Mouse (Mus musculus) kidney, embryonic 16.5 days (tissue): ENCODE data around the gene Lenep. TPM values are rescaled to one million over a fixed set of nuclear protein-coding genes. Genes with fewer than 3 reads are reported as not detected.

ENCODE experiments used
- ATAC-seq: fragments of 200-750 bp; cut with Nextera tagmentation; 2 replicates; pipeline ENCODE4 v1.8.0; 2017; ENCODE audit warnings: moderate TSS enrichment; ENCODE audit not compliant: low FRiP score, low TSS enrichment
- H3K27ac ChIP-seq: fragments of 300-500 bp; sonication (generic); 2 replicates; pipeline ENCODE4 v1.5.1; 2014; ENCODE audit warnings: low read length
- H3K27me3 ChIP-seq: fragments of 300-500 bp; sonication (generic); 2 replicates; pipeline ENCODE4 v1.6.1; 2014; ENCODE audit warnings: low read length, control low read depth, mixed read lengths; ENCODE audit not compliant: insufficient read depth
- H3K36me3 ChIP-seq: fragments of 300-500 bp; sonication (generic); 2 replicates; pipeline ENCODE4 v1.6.1; 2014; ENCODE audit warnings: low read length, control low read depth, mixed read lengths; ENCODE audit not compliant: insufficient read depth
- H3K4me1 ChIP-seq: fragments of 300-500 bp; sonication (generic); 2 replicates; pipeline ENCODE4 v1.6.1; 2014; ENCODE audit warnings: low read length, control low read depth, mixed read lengths; ENCODE audit not compliant: insufficient read depth
- H3K4me2 ChIP-seq: fragments of 300-500 bp; sonication (generic); replicated peaks from 2 replicates; pipeline ENCODE4 v1.6.1; 2014; ENCODE audit warnings: low read depth, low read length
- H3K4me3 ChIP-seq: fragments of 300-500 bp; sonication (generic); 2 replicates; pipeline ENCODE4 v1.5.1; 2014; ENCODE audit warnings: mild to moderate bottlenecking, low read length
- H3K9ac ChIP-seq: fragments of 300-500 bp; sonication (generic); replicated peaks from 2 replicates; pipeline ENCODE4 v1.6.1; 2014; ENCODE audit warnings: low read length
- H3K9me3 ChIP-seq: fragments of 300-500 bp; sonication (generic); 2 replicates; pipeline ENCODE4 v1.6.1; 2016; ENCODE audit warnings: low read length, control low read depth
- WGBS: fragments of 180-500 bp; shearing (Covaris S2); extraction: QIAGEN DNeasy Blood & Tissue Kit; methylation state at CpG from one replicate; pipeline ENCODE4 v1.1.7; 2014; 5-methylcytosine and 5-hydroxymethylcytosine counted together
- polyA plus RNA-seq: library from polyadenylated mRNA; unstranded; fragments of >200 nt; fragmentation: Nextera tagmentation; extraction: Ambion mirVana; gene quantifications from 2 replicates; pipeline ENCODE4 v1.2.1, GENCODE M21; 2015

Lenep gene
- polyA plus RNA-seq, 1 experiment from 2014 or later, result 1.3 TPM

- ATAC-seq, result no peak
- H3K4me1 ChIP-seq, result peaks cover 59% of the 10 kb centered on the region
- no peaks in the 10 kb centered on the region for H3K9me3 ChIP-seq
- H3K27me3 ChIP-seq, result no peaks in the 10 kb centered on the region
- no peak overlapping the region for H3K4me2 ChIP-seq
- no peak overlapping the region for H3K4me3 ChIP-seq
- whole genome bisulfite sequencing, result 82% methylated on average over 11 of the region's 11 CpGs
- no peaks in the 10 kb centered on the region for H3K36me3 ChIP-seq
- H3K9ac ChIP-seq, result no peak overlapping the region
- H3K27ac ChIP-seq, result no peak overlapping the region
These were observed 14.3 kb downstream of the Lenep start for GRCm38 (mm10) chr3:89388134-89388881.

- Histone ChIP-seq H3K4me3 (no peak overlapping the region), H3K4me1 (peaks cover 59% of the 10 kb centered on the region), H3K4me2 (0 out of 2 replicates have a peak overlapping the region, but pooled peaks have one; percentile 4), H3K9me3 (no peaks in the 10 kb centered on the region), H3K27me3 (no peaks in the 10 kb centered on the region), H3K9ac (peak overlapping the region; percentile 4; the same call in 1 of the 2 replicates), H3K27ac (no peak overlapping the region), H3K36me3 (no peaks in the 10 kb centered on the region)
- ATAC-seq, result no peak
- WGBS, result 79% methylated on average over 11 of the region's 11 CpGs
These were observed 15.0 kb downstream of the Lenep start for GRCm38 (mm10) chr3:89387632-89388031.

GRCm38 (mm10) chr3:89386438-89387420 is 15.9 kb downstream of the Lenep start:
- Histone ChIP-seq H3K4me1 (peaks cover 50% of the 10 kb centered on the region), H3K36me3 (no peaks in the 10 kb centered on the region), H3K9me3 (no peaks in the 10 kb centered on the region), H3K27me3 (no peaks in the 10 kb centered on the region), H3K4me3 (no peak overlapping the region), H3K27ac (no peak overlapping the region), H3K9ac (peak overlapping the region; percentile 4; the same call in 1 of the 2 replicates), H3K4me2 (0 out of 2 replicates have a peak overlapping the region, but pooled peaks have one; percentile 4)
- ATAC-seq, result no peak
- WGBS, result 53% methylated on average over 17 of the region's 17 CpGs

GRCm38 (mm10) chr3:89385451-89385850 is 17.1 kb downstream of the Lenep start:
- 50% methylated on average over 7 of the region's 11 CpGs for WGBS
- Histone ChIP-seq H3K4me1 (peaks cover 37% of the 10 kb centered on the region), H3K27ac (no peak overlapping the region), H3K4me3 (no peak overlapping the region), H3K4me2 (no peak overlapping the region), H3K9me3 (no peaks in the 10 kb centered on the region), H3K27me3 (no peaks in the 10 kb centered on the region), H3K9ac (no peak overlapping the region), H3K36me3 (peaks cover 7% of the 10 kb centered on the region; the same call in 1 of the 2 replicates)
- no peak for ATAC-seq

GRCm38 (mm10) chr3:89384331-89385076 is 18.1 kb downstream of the Lenep start:
- Histone ChIP-seq H3K4me3 (no peak overlapping the region), H3K36me3 (peaks cover 9% of the 10 kb centered on the region; the same call in 1 of the 2 replicates), H3K27me3 (no peaks in the 10 kb centered on the region), H3K9me3 (no peaks in the 10 kb centered on the region), H3K27ac (no peak overlapping the region), H3K4me1 (peaks cover 29% of the 10 kb centered on the region), H3K4me2 (no peak overlapping the region), H3K9ac (no peak overlapping the region)
- WGBS, result 77% methylated on average over 10 of the region's 12 CpGs
- ATAC-seq, result no peak

- WGBS, result 87% methylated on average over 5 of the region's 5 CpGs
- Histone ChIP-seq H3K9me3 (no peaks in the 10 kb centered on the region), H3K4me1 (peaks cover 34% of the 10 kb centered on the region), H3K4me2 (no peak overlapping the region), H3K36me3 (peaks cover 12% of the 10 kb centered on the region; the same call in 1 of the 2 replicates), H3K9ac (no peak overlapping the region), H3K4me3 (no peak overlapping the region), H3K27ac (no peak overlapping the region), H3K27me3 (no peaks in the 10 kb centered on the region)
- no peak for ATAC-seq
These were observed 18.8 kb downstream of the Lenep start for GRCm38 (mm10) chr3:89383651-89384255.

- no peak for ATAC-seq
- Histone ChIP-seq H3K4me1 (peaks cover 38% of the 10 kb centered on the region), H3K4me2 (no peak overlapping the region), H3K36me3 (peaks cover 12% of the 10 kb centered on the region; the same call in 1 of the 2 replicates), H3K9me3 (no peaks in the 10 kb centered on the region), H3K9ac (no peak overlapping the region), H3K4me3 (no peak overlapping the region), H3K27me3 (no peaks in the 10 kb centered on the region), H3K27ac (no peak overlapping the region)
- 78% methylated on average over 5 of the region's 5 CpGs for WGBS
These were observed 19.6 kb downstream of the Lenep start for GRCm38 (mm10) chr3:89382950-89383349.

GRCm38 (mm10) chr3:89382033-89382882 is 20.3 kb downstream of the Lenep start:
- Histone ChIP-seq H3K9me3 (no peaks in the 10 kb centered on the region), H3K4me1 (peaks cover 36% of the 10 kb centered on the region), H3K4me3 (no peak overlapping the region), H3K9ac (no peak overlapping the region), H3K27me3 (no peaks in the 10 kb centered on the region), H3K4me2 (no peak overlapping the region), H3K36me3 (peaks cover 12% of the 10 kb centered on the region; the same call in 1 of the 2 replicates), H3K27ac (no peak overlapping the region)
- no peak for ATAC-seq
- WGBS, result 88% methylated on average over 9 of the region's 9 CpGs
